Mouse (Mus musculus): ENCODE data around the gene Wwox. TPM values are rescaled to one million over a fixed set of nuclear protein-coding genes. Genes with fewer than 3 reads are reported as not detected.

Wwox gene
- polyA plus RNA-seq, 1 experiment from 2014 or later, result 12.9 TPM

- 40% methylated on average over 9 of the region's 9 CpGs for WGBS
- Histone ChIP-seq H3K27ac (ENCODE audit: low read length) (peak overlapping the region; percentile 83), H3K4me1 (ENCODE audit: control insufficient read depth, insufficient read depth, low read length) (peaks cover 13% of the 10 kb centered on the region), H3K4me2 (ENCODE audit: low read depth, low read length) (peak overlapping the region; percentile 7; the same call in 1 of the 2 replicates), H3K4me3 (replicated peaks; ENCODE audit: low read length) (no peak overlapping the region), H3K9ac (ENCODE audit: low read length) (0 out of 2 replicates have a peak overlapping the region, but pooled peaks have one; percentile 37), H3K9me3 (replicated peaks; ENCODE audit: control insufficient read depth, low read length) (no peaks in the 10 kb centered on the region), H3K27me3 (ENCODE audit: control insufficient read depth, insufficient read depth, low read length) (no peaks in the 10 kb centered on the region), H3K36me3 (ENCODE audit: control insufficient read depth, insufficient read depth, low read length) (no peaks in the 10 kb centered on the region)
- no peak for ATAC-seq (ENCODE audit: insufficient read depth, low FRiP score)
Observed at GRCm38 (mm10) chr8:115010769-115011073, 571.3 kb downstream of the Wwox start.

GRCm38 (mm10) chr8:115019661-115020060, 580.2 kb downstream of the Wwox start:
- H3K9me3 ChIP-seq (replicated peaks; ENCODE audit: control insufficient read depth, low read length), result no peaks in the 10 kb centered on the region
- no peaks in the 10 kb centered on the region for H3K4me1 ChIP-seq (ENCODE audit: control insufficient read depth, insufficient read depth, low read length)
- no peak overlapping the region for H3K9ac ChIP-seq (ENCODE audit: low read length)
- H3K36me3 ChIP-seq (ENCODE audit: control insufficient read depth, insufficient read depth, low read length), result no peaks in the 10 kb centered on the region
- no peak overlapping the region for H3K4me2 ChIP-seq (ENCODE audit: low read depth, low read length)
- no peak for ATAC-seq (ENCODE audit: insufficient read depth, low FRiP score)
- 61% methylated on average over 15 of the region's 15 CpGs for WGBS
- H3K4me3 ChIP-seq (replicated peaks; ENCODE audit: low read length), result no peak overlapping the region
- no peak overlapping the region for H3K27ac ChIP-seq (ENCODE audit: low read length)
- no peaks in the 10 kb centered on the region for H3K27me3 ChIP-seq (ENCODE audit: control insufficient read depth, insufficient read depth, low read length)

GRCm38 (mm10) chr8:115021731-115022130, 582.3 kb downstream of the Wwox start:
- Histone ChIP-seq H3K4me1 (ENCODE audit: control insufficient read depth, insufficient read depth, low read length) (0 out of 2 replicates have a peak, but pooled peaks cover 5% of the 10 kb centered on the region), H3K27me3 (ENCODE audit: control insufficient read depth, insufficient read depth, low read length) (no peaks in the 10 kb centered on the region), H3K9me3 (replicated peaks; ENCODE audit: control insufficient read depth, low read length) (no peaks in the 10 kb centered on the region), H3K4me3 (replicated peaks; ENCODE audit: low read length) (no peak overlapping the region), H3K36me3 (ENCODE audit: control insufficient read depth, insufficient read depth, low read length) (no peaks in the 10 kb centered on the region), H3K9ac (ENCODE audit: low read length) (no peak overlapping the region), H3K27ac (ENCODE audit: low read length) (no peak overlapping the region), H3K4me2 (ENCODE audit: low read depth, low read length) (no peak overlapping the region)
- no peak for ATAC-seq (ENCODE audit: insufficient read depth, low FRiP score)
- 82% methylated on average over 8 of the region's 8 CpGs for WGBS

- H3K4me1 ChIP-seq (ENCODE audit: control insufficient read depth, insufficient read depth, low read length), result 0 out of 2 replicates have a peak, but pooled peaks cover 5% of the 10 kb centered on the region
Observed at GRCm38 (mm10) chr8:115024062-115024461, 584.6 kb downstream of the Wwox start.

GRCm38 (mm10) chr8:115025390-115026098, 586.1 kb downstream of the Wwox start:
- WGBS, result 52% methylated on average over 10 of the region's 10 CpGs
- H3K27ac ChIP-seq (ENCODE audit: low read length), result peak overlapping the region; percentile 28; the same call in 1 of the 2 replicates
- no peaks in the 10 kb centered on the region for H3K36me3 ChIP-seq (ENCODE audit: control insufficient read depth, insufficient read depth, low read length)
- no peaks in the 10 kb centered on the region for H3K9me3 ChIP-seq (replicated peaks; ENCODE audit: control insufficient read depth, low read length)
- no peaks in the 10 kb centered on the region for H3K27me3 ChIP-seq (ENCODE audit: control insufficient read depth, insufficient read depth, low read length)
- ATAC-seq (ENCODE audit: insufficient read depth, low FRiP score), result no peak
- no peak overlapping the region for H3K9ac ChIP-seq (ENCODE audit: low read length)
- 0 out of 2 replicates have a peak, but pooled peaks cover 5% of the 10 kb centered on the region for H3K4me1 ChIP-seq (ENCODE audit: control insufficient read depth, insufficient read depth, low read length)
- H3K4me3 ChIP-seq (replicated peaks; ENCODE audit: low read length), result no peak overlapping the region
- H3K4me2 ChIP-seq (ENCODE audit: low read depth, low read length), result no peak overlapping the region

More at GRCm38 (mm10) chr8:115024062-115024461, 584.6 kb downstream of the Wwox start:
- Histone ChIP-seq H3K27ac (ENCODE audit: low read length) (no peak overlapping the region), H3K4me2 (ENCODE audit: low read depth, low read length) (no peak overlapping the region), H3K4me3 (replicated peaks; ENCODE audit: low read length) (no peak overlapping the region), H3K36me3 (ENCODE audit: control insufficient read depth, insufficient read depth, low read length) (no peaks in the 10 kb centered on the region), H3K27me3 (ENCODE audit: control insufficient read depth, insufficient read depth, low read length) (no peaks in the 10 kb centered on the region), H3K9ac (ENCODE audit: low read length) (no peak overlapping the region), H3K9me3 (replicated peaks; ENCODE audit: control insufficient read depth, low read length) (no peaks in the 10 kb centered on the region)
- 82% methylated on average over 4 of the region's 4 CpGs for WGBS
- ATAC-seq (ENCODE audit: insufficient read depth, low FRiP score), result no peak

- H3K27me3 ChIP-seq (ENCODE audit: control insufficient read depth, insufficient read depth, low read length), result no peaks in the 10 kb centered on the region
- no peak overlapping the region for H3K27ac ChIP-seq (ENCODE audit: low read length)
- H3K36me3 ChIP-seq (ENCODE audit: control insufficient read depth, insufficient read depth, low read length), result no peaks in the 10 kb centered on the region
- H3K4me2 ChIP-seq (ENCODE audit: low read depth, low read length), result no peak overlapping the region
- ATAC-seq (ENCODE audit: insufficient read depth, low FRiP score), result no peak
- H3K9ac ChIP-seq (ENCODE audit: low read length), result no peak overlapping the region
- H3K4me3 ChIP-seq (replicated peaks; ENCODE audit: low read length), result no peak overlapping the region
- 71% methylated on average over 7 of the region's 7 CpGs for WGBS
- 0 out of 2 replicates have a peak, but pooled peaks cover 5% of the 10 kb centered on the region for H3K4me1 ChIP-seq (ENCODE audit: control insufficient read depth, insufficient read depth, low read length)
- H3K9me3 ChIP-seq (replicated peaks; ENCODE audit: control insufficient read depth, low read length), result no peaks in the 10 kb centered on the region
Observed at GRCm38 (mm10) chr8:115026201-115026600, 586.7 kb downstream of the Wwox start.

- Histone ChIP-seq H3K4me3 (replicated peaks; ENCODE audit: low read length) (no peak overlapping the region), H3K4me2 (ENCODE audit: low read depth, low read length) (no peak overlapping the region), H3K9ac (ENCODE audit: low read length) (no peak overlapping the region), H3K9me3 (replicated peaks; ENCODE audit: control insufficient read depth, low read length) (no peaks in the 10 kb centered on the region), H3K27me3 (ENCODE audit: control insufficient read depth, insufficient read depth, low read length) (no peaks in the 10 kb centered on the region), H3K36me3 (ENCODE audit: control insufficient read depth, insufficient read depth, low read length) (no peaks in the 10 kb centered on the region), H3K4me1 (ENCODE audit: control insufficient read depth, insufficient read depth, low read length) (no peaks in the 10 kb centered on the region), H3K27ac (ENCODE audit: low read length) (no peak overlapping the region)
- WGBS, result 62% methylated on average over 1 of the region's 1 CpGs
- ATAC-seq (ENCODE audit: insufficient read depth, low FRiP score), result no peak; the same call in 1 of the 2 replicates
Observed at GRCm38 (mm10) chr8:115033194-115033593, 593.7 kb downstream of the Wwox start.

- Histone ChIP-seq H3K36me3 (ENCODE audit: control insufficient read depth, insufficient read depth, low read length) (no peaks in the 10 kb centered on the region), H3K4me2 (ENCODE audit: low read depth, low read length) (no peak overlapping the region), H3K9ac (ENCODE audit: low read length) (no peak overlapping the region), H3K4me3 (replicated peaks; ENCODE audit: low read length) (no peak overlapping the region), H3K27ac (ENCODE audit: low read length) (no peak overlapping the region), H3K27me3 (ENCODE audit: control insufficient read depth, insufficient read depth, low read length) (no peaks in the 10 kb centered on the region), H3K4me1 (ENCODE audit: control insufficient read depth, insufficient read depth, low read length) (no peaks in the 10 kb centered on the region), H3K9me3 (replicated peaks; ENCODE audit: control insufficient read depth, low read length) (no peaks in the 10 kb centered on the region)
- ATAC-seq (ENCODE audit: insufficient read depth, low FRiP score), result no peak
- WGBS, result 82% methylated on average over 9 of the region's 9 CpGs
Observed at GRCm38 (mm10) chr8:115036016-115036415, 596.6 kb downstream of the Wwox start.

GRCm38 (mm10) chr8:115038426-115038825, 599.0 kb downstream of the Wwox start:
- no peak overlapping the region for H3K4me3 ChIP-seq (replicated peaks; ENCODE audit: low read length)
- H3K27me3 ChIP-seq (ENCODE audit: control insufficient read depth, insufficient read depth, low read length), result no peaks in the 10 kb centered on the region
- no peak overlapping the region for H3K4me2 ChIP-seq (ENCODE audit: low read depth, low read length)
- no peak overlapping the region for H3K9ac ChIP-seq (ENCODE audit: low read length)
- no peak for ATAC-seq (ENCODE audit: insufficient read depth, low FRiP score)
- H3K4me1 ChIP-seq (ENCODE audit: control insufficient read depth, insufficient read depth, low read length), result no peaks in the 10 kb centered on the region
- WGBS, result 37% methylated on average over 4 of the region's 4 CpGs
- no peak overlapping the region for H3K27ac ChIP-seq (ENCODE audit: low read length)
- no peaks in the 10 kb centered on the region for H3K9me3 ChIP-seq (replicated peaks; ENCODE audit: control insufficient read depth, low read length)
- no peaks in the 10 kb centered on the region for H3K36me3 ChIP-seq (ENCODE audit: control insufficient read depth, insufficient read depth, low read length)

All from stomach, embryonic 16.5 days (tissue).